Mouse (Mus musculus) heart, adult 11 months (tissue): Measurements from ENCODE around the gene Ahcyl2.

Experiments used
- DNase-seq: peaks from one replicate; pipeline ENCODE4 v3.0.0; 2022

The Ahcyl2 gene

GRCm38 (mm10) chr6:29853213-29853899 is 85.5 kb downstream of the Ahcyl2 start:
- DNase-seq: peak; percentile 93

- DNase-seq: no peak
Observed at GRCm38 (mm10) chr6:29853900-29854390, 86.1 kb downstream of the Ahcyl2 start.

- DNase-seq: no peak
Observed at GRCm38 (mm10) chr6:29858619-29859018, 90.8 kb downstream of the Ahcyl2 start.

- no peak for DNase-seq
Observed at GRCm38 (mm10) chr6:29859344-29859743, 91.5 kb downstream of the Ahcyl2 start.

- no peak for DNase-seq
Observed at GRCm38 (mm10) chr6:29860238-29860637, 92.4 kb downstream of the Ahcyl2 start.

GRCm38 (mm10) chr6:29864926-29865325 is 97.1 kb downstream of the Ahcyl2 start:
- peak; percentile 9 for DNase-seq

- peak; percentile 83 for DNase-seq
Observed at GRCm38 (mm10) chr6:29866935-29867724, 99.3 kb downstream of the Ahcyl2 start.

- peak; percentile 66 for DNase-seq
Observed at GRCm38 (mm10) chr6:29868341-29868895, 100.6 kb downstream of the Ahcyl2 start.

GRCm38 (mm10) chr6:29873654-29874053 is 105.8 kb downstream of the Ahcyl2 start:
- DNase-seq: peak; percentile 84

- peak; percentile 95 for DNase-seq
Observed at GRCm38 (mm10) chr6:29875576-29875975, 107.8 kb downstream of the Ahcyl2 start.

GRCm38 (mm10) chr6:29876782-29877181 is 109.0 kb downstream of the Ahcyl2 start:
- DNase-seq: peak; percentile 48

- DNase-seq: peak; percentile 55
Observed at GRCm38 (mm10) chr6:29879579-29879978, 111.8 kb downstream of the Ahcyl2 start.

- no peak for DNase-seq
Observed at GRCm38 (mm10) chr6:29880796-29881195, 113.0 kb downstream of the Ahcyl2 start.

- peak; percentile 89 for DNase-seq
Observed at GRCm38 (mm10) chr6:29881936-29882335, 114.1 kb downstream of the Ahcyl2 start.

GRCm38 (mm10) chr6:29882870-29883269 is 115.1 kb downstream of the Ahcyl2 start:
- peak; percentile 64 for DNase-seq

- peak; percentile 70 for DNase-seq
Observed at GRCm38 (mm10) chr6:29891151-29891550, 123.3 kb downstream of the Ahcyl2 start.

- DNase-seq: no peak
Observed at GRCm38 (mm10) chr6:29896976-29897375, 129.2 kb downstream of the Ahcyl2 start.

- no peak for DNase-seq
Observed at GRCm38 (mm10) chr6:29901450-29901849, 133.6 kb downstream of the Ahcyl2 start.

- DNase-seq: no peak
Observed at GRCm38 (mm10) chr6:29902256-29902655, 134.4 kb downstream of the Ahcyl2 start.

GRCm38 (mm10) chr6:29903343-29903914 is 135.6 kb downstream of the Ahcyl2 start:
- DNase-seq: no peak

- DNase-seq: no peak
Observed at GRCm38 (mm10) chr6:29904281-29904680, 136.5 kb downstream of the Ahcyl2 start.

- peak; percentile 25 for DNase-seq
Observed at GRCm38 (mm10) chr6:29910631-29911030, 142.8 kb downstream of the Ahcyl2 start.

- no peak for DNase-seq
Observed at GRCm38 (mm10) chr6:29913673-29914072, 145.9 kb downstream of the Ahcyl2 start.
